Mouse (Mus musculus) layer of hippocampus, adult 2 months (tissue): ENCODE measurements around the gene Trim41. TPM values are rescaled to one million over a fixed set of nuclear protein-coding genes. Genes with fewer than 3 reads are reported as not detected.

Experiments
- DNase-seq, 2 experiments: peaks; one replicate each; pipeline ENCODE4 v3.0.0; 2022; ENCODE audit warnings: low spot score in 2 of 2
- H3K27ac ChIP-seq: fragments of 200-600 bp; 2 replicates; pipeline ENCODE4 v1.8.1; 2022
- H3K4me3 ChIP-seq: fragments of 200-600 bp; 2 replicates; pipeline ENCODE4 v1.8.1; 2022; ENCODE audit warnings: mild to moderate bottlenecking
- CTCF ChIP-seq: fragments of 200-600 bp; conservative IDR thresholded peaks from 2 replicates; pipeline ENCODE4 v1.8.1; 2022; ENCODE audit warnings: antibody characterized with exemption, mild to moderate bottlenecking, moderate library complexity
- total RNA-seq, 2 experiments: library from RNA; stranded (reverse); gene quantifications; 2 replicates each; pipeline ENCODE4 v1.2.3; 2021

The Trim41 gene
- total RNA-seq, 2 experiments from 2014 or later, result 56.8 to 61.5 TPM

DNA sequence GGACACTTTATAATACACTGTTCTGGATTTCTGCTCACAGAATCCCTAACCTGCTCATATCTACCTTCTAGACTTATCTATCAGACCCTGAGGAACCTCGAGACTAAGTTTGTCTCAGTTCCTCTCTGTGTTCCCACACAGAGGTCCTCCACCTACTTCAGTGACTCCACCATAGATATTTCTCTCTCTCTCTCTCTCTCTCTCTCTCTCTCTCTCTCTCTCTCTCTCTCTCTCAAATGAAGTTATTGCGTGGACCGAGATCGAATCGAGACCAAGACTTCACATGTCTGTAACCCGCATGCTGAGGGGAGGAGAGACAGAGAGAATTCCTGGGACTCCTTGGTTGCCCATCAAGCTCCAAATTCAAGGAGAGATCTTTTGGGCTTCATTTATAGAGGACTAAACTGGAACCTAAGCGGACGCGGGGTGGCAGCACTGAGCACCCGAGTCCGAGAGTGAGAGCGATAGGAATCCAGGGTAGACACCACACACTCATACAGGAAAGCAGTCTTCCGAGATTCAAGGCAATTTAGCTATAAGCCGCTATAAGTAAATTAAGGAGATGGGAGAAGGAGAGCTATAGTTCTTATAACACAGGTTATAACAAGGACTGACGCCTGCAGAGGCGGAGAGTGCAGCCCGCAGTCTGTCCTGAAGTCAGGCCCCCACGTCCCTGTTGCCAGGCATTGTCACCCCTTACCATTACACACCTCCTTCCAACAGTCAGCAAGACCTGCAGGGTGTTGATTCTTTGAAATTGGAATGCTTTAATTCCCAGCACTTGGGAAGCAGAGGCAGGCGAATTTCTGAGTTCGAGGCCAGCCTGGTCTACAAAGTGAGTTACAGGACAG is 27.0 kb downstream of the Trim41 start:
- Histone ChIP-seq H3K4me3 (peak overlapping the region; percentile 48), H3K27ac (no peak overlapping the region)
- TF ChIP-seq CTCF, result peak; percentile 92
- DNase-seq, result peak; percentile 82 to 85

DNA sequence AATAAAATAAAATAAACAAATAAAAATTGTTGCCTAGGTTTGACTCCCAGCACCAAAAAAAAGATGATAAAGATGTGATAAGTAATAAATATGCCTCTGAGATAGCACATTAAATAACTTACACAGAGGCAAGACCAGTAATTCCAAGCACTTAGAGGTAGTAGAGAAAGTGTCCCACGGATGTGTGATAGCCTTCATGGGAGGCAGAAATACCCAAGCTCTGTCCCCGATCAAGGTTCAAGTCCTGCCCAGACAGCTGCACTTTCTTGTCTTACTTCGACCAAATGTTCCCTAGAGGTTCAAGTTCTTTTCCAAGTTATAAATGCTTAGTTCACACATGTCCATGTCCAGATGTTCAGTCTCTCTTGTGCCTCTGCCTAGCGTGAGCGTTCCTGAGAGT is 27.9 kb downstream of the Trim41 start:
- DNase-seq, result no peak
- Histone ChIP-seq H3K4me3 (no peak overlapping the region), H3K27ac (no peak overlapping the region)
- TF ChIP-seq CTCF, result no peak

DNA sequence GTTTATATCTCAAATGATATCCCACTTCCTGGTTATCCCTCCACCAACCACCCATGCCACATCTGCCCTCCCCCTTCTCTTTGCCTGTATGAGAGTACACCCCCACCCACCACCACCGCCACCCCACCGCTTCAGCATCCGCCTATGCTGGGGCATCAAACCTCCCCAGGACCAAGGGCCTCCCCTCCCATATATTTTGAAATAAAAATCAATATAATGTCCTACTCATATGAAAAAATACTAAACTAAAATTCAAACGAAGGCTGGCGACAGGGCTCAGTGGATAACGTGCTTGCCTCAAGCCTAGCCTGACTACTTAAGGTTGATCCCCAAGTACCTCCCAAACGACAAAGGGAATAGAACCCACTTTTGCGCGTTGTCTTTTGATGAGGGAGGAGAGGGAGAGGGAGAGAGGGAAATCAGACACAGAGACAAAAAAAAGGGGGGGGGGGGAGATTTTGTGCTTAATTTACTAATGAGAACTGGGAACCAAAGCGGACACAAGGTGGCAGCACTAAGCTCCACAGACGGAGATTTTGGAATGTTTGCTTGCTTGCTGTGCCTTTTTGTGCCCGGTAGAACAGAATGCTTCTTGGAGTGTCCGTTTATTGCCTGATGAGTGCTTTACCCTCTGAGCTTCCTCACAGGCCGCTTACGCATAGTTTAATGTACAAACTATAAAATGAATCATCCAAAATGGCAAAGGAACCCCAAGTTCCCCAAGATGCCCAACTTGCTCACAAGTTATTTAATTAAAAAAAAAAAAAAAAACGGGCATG is 28.7 kb downstream of the Trim41 start:
- DNase-seq, result peak; percentile 69 to 71
- Histone ChIP-seq H3K4me3 (peak overlapping the region; percentile 56), H3K27ac (peak overlapping the region; percentile 70; the same call in 1 of the 2 replicates)
- peak; percentile 81 for TF ChIP-seq CTCF

DNA sequence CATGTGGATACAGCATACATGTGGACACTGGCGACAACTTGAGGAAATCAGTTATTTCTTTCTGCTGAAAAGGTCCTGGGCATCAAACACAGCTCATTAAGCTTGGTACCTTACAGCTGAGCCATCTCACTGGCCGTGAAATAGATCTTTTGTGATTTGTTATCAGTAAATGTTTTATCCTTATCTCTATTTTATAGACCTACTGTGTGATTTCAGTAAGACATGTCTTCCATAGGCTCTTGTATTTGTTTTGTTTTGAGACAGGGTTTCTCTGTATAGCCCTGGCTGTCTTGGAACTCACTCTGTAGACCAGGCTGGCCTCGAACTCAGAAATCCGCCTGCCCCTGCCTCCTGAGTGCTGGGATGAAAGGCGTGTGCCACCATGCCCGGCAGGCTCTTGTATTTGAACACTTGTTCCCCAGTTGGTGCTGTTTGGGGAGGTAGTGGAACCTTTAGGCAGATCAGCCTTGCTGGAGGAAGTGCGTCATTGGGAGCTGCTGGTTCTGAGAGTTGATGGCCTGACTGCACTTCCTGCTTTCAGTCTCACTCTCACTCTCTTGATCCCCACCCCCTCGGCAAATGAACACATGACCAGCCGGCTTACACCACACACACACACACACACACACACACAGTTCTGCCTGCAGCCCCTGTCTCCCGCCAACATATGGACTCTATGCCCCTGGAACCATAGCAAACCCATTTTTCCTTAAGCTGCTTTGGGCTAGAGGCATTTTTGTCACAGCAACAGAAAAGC is 29.5 kb downstream of the Trim41 start:
- no peak for TF ChIP-seq CTCF
- H3K4me3 ChIP-seq, result peak overlapping the region; percentile 56; the same call in 1 of the 2 replicates
- no peak overlapping the region for H3K27ac ChIP-seq
- DNase-seq, result no peak

DNA sequence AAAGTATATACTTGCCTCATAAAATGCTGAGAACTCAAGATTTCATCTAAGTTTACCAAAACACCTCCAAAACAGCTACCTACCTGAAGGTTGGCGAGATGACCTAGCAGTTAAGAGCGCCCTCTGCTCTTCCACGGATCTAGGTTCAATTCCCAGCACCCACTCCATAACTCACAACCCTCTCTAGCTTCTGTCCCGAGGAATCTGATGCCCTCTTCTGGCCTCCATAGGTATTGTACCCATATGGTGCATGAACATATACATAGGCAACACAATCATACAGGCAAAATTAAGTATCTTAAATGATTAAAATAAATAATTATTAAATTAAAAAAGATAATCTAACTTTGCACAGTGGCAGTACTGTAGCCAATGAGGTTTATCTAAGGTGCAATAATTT is 34.9 kb downstream of the Trim41 start:
- DNase-seq, result no peak
- Histone ChIP-seq H3K27ac (no peak overlapping the region), H3K4me3 (no peak overlapping the region)
- peak; percentile 40 for TF ChIP-seq CTCF

DNA sequence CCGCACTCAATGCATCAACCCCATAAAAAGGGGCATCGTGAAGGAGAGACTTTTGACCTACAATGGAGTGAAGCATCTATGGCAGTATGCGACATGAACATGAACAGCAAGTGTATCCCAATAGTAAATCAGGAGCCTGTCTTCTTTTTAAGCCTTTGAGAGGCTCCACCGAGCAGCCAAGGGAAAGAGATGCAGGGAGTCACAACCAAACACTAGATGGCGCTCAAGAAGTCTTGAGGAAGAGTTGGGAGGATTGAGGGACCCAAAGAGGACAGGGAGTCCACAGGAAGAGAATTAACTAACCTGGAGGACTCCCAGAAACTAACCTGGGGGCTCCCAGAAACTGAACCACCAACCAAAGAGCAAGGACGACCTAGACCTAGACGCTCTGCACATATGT is 37.7 kb downstream of the Trim41 start:
- peak; percentile 35 to 39 for DNase-seq
- H3K4me3 ChIP-seq, result no peak overlapping the region
- no peak overlapping the region for H3K27ac ChIP-seq
- TF ChIP-seq CTCF, result peak; percentile 79

DNA sequence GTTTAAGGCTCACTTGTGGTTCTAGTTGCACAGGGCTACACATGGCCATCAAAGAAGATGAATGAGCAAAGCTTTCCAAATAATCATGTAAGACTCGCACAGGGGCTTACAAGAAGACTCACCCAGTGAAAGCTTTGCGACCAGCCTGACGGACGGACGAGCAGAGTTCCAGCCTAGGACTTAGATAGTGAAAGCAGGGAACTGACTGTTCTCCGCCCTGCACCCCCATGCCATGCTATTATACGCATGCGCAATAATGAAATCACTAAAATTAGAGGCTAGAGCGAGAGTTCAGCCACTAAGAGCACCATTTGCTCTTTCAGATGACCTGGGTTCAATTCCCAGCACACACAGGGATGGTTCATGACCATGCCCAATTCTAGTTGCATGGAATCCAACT is 39.9 kb downstream of the Trim41 start:
- no peak for TF ChIP-seq CTCF
- DNase-seq, result no peak
- no peak overlapping the region for H3K27ac ChIP-seq
- H3K4me3 ChIP-seq, result no peak overlapping the region

DNA sequence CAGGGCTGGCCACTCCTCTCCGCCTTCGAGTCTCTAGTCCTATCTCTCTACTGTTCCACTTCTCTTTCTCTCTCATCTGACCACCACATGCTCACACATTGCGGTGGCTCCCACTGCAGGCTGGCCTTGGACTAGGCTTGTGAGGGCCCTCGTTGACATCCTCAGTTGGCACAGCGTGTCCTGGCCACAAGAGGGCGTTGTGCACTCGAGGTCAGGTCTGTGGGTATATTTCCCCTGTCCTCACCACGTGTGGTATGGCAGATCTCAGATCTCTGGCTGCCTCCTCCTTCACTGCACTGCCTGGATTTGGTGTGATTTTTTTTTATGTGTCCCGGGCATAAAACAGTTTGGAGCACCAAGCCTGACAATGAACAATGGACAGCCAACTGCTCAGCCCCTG is 40.5 kb downstream of the Trim41 start:
- Histone ChIP-seq H3K27ac (no peak overlapping the region), H3K4me3 (no peak overlapping the region)
- TF ChIP-seq CTCF, result peak; percentile 50
- DNase-seq, result no peak

DNA sequence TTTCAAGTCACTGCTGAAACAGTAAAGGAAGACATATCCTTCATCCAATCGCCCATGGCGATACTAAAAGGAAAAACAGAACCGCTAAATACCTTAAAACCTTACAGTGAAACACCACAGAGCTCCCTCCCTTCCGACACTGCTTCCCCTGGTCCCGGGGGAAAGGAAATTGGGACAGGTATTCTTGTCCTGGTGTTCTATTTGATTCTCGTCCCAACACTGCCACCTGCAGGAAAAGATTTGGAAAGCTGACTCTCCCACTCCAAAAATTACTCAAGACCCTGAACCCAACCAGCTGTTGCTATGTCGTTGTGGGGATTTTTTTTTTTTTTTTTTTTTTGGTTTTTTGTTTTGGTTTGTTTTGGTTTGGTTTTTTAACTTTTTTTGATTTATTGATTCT is 41.7 kb downstream of the Trim41 start:
- Histone ChIP-seq H3K4me3 (no peak overlapping the region), H3K27ac (no peak overlapping the region)
- DNase-seq, result peak; percentile 50 to 62
- TF ChIP-seq CTCF, result peak; percentile 78

DNA sequence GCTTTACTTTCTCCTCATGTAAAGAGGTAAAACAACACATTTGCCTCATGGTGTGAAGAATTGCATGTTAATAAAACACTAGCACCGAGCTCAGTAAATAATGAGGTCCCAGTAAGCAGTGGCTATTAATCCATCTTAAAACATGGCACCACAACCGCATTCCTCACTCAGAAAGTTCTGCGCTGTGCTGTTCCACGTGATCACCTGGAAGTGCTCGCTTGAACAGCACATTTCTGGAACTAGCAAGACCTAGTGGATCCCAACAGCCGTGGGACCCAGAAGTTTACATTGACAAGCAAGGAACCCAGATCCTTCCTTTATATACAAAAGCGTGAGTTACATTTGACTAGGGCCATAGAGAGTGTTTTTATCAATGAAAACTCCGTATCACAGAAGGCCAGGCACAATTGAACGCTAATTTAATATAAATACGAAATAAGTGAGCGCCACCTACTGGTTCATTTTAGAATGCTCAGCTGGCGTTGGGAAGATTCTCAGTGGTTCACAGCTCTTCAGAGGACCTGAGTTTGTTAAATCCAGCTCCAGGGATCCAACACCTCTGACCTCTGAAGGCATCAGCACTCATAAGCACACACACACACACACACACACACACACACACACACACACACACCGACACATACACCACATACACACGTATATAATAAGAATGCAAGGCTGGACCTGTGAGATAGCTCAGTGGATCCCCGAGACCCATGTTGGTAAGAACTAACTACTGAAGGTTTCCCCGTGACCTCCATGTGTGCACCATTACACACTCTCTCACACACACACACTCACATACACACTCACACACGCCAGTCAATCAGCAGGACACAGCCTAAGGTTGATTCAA is 42.5 kb downstream of the Trim41 start:
- TF ChIP-seq CTCF, result peak; percentile 81
- H3K4me3 ChIP-seq, result peak overlapping the region; percentile 28; the same call in 1 of the 2 replicates
- no peak overlapping the region for H3K27ac ChIP-seq
- DNase-seq, result peak; percentile 22 to 69

DNA sequence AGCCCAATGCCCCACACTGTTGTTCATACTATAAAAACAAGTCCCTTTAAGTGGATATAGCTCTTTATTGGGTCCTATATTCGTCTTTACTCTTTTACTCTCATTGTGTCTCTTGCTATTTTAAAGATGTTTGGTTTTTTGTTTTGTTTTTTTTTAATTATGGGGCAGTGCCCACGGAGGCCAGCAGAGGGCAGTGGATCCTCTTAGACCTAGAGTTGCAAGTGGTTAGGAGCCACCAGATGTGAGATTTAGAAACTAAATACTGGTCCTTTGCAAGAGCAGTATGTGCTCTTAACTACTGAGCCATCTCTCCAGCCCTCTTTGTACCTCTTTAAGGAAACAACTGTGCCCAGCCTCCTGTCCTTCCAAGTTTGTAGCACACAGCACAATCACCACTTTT is 45.5 kb downstream of the Trim41 start:
- TF ChIP-seq CTCF, result peak; percentile 86
- no peak for DNase-seq
- Histone ChIP-seq H3K27ac (no peak overlapping the region), H3K4me3 (no peak overlapping the region)
